10 mouse cellular contexts compared by ENCODE assay signal in the genomic region with DNA sequence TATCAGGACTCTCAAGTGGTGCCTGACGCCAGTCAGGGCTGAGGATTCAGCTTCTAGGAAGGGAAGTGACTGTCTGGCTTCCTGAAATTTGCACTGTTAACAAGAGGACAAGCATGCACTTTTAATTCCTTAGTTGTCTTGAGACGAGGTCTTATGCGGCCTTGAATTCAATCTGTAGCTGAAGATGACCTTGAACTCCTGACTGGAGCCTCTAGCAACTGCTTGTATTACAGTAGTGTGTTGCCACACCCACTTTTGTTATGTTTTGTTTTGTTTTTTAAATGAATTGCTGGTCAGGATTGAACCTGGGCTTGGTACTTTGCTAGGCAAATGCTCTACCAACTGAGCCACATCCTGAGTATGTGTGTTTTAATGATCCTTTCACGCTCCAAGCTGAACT. TPM values are rescaled to one million over a fixed set of nuclear protein-coding genes. Genes with fewer than 3 reads are reported as not detected.
DNase-seq lines count a peak whose midpoint lies in the region; ATAC-seq and TF ChIP-seq lines count a peak whose summit lies in the region.
"Had no signal": no experiment of that assay in that cellular context is flagged by ENCODE, and none has a peak within 500 bp of the region (broad histone marks: within the 10 kb centered on the region; RNA-seq: fewer than 3 reads in every experiment).

No protein-coding gene starts in this region.

- no peaks in the 10 kb centered on the region for H3K36me3 ChIP-seq in liver, adult 2 months (ENCODE audit: control insufficient read depth, insufficient read depth, low read length)
- H3K36me3 ChIP-seq in embryonic facial prominence, embryonic 14.5 days (ENCODE audit: control insufficient read depth, insufficient read depth, low read length), result no peaks in the 10 kb centered on the region
- no peaks in the 10 kb centered on the region for H3K36me3 ChIP-seq in intestine, postnatal 0 days (ENCODE audit: control insufficient read depth, insufficient read depth)
- no peaks in the 10 kb centered on the region for H3K36me3 ChIP-seq in neural tube, embryonic 13.5 days

- H3K79me2 ChIP-seq in liver, adult 2 months (ENCODE audit: control insufficient read depth, insufficient read depth, low read length), result peaks cover 40% of the 10 kb centered on the region; the same call in 1 of the 2 replicates

- H3K27ac ChIP-seq in liver, adult 2 months (replicated peaks; ENCODE audit: insufficient read depth, low read depth, low read length), result 0 out of 2 replicates have a peak overlapping the region, but pooled peaks have one; percentile 63
- H3K27ac ChIP-seq in embryonic facial prominence, embryonic 14.5 days (replicated peaks; ENCODE audit: low read depth, low read length), result no peak overlapping the region
- peak overlapping the region; percentile 17; the same call in 1 of the 2 replicates for H3K27ac ChIP-seq in intestine, postnatal 0 days (ENCODE audit: low read depth, low read length)
- H3K27ac ChIP-seq in neural tube, embryonic 13.5 days (replicated peaks), result no peak overlapping the region

- H3K9me3 ChIP-seq in embryonic facial prominence, embryonic 14.5 days (ENCODE audit: control insufficient read depth, low read length), result no peaks in the 10 kb centered on the region
- H3K9me3 ChIP-seq in intestine, postnatal 0 days (ENCODE audit: control insufficient read depth), result no peaks in the 10 kb centered on the region
- no peaks in the 10 kb centered on the region for H3K9me3 ChIP-seq in neural tube, embryonic 13.5 days
- H3K9me3 ChIP-seq: megakaryocyte, embryonic 14.5 days had no signal

- TF ChIP-seq POLR2A in liver, adult 2 months (IDR thresholded peaks at IDR 0.05; ENCODE audit: extremely low read depth, insufficient read depth, low read length), result no peak

- H3K27me3 ChIP-seq in liver, adult 2 months (ENCODE audit: control insufficient read depth, insufficient read depth, low read length), result no peaks in the 10 kb centered on the region
- H3K27me3 ChIP-seq in embryonic facial prominence, embryonic 14.5 days (replicated peaks; ENCODE audit: control insufficient read depth, insufficient read depth, low read length), result no peaks in the 10 kb centered on the region
- no peaks in the 10 kb centered on the region for H3K27me3 ChIP-seq in intestine, postnatal 0 days (replicated peaks; ENCODE audit: control insufficient read depth, insufficient read depth, low read length)
- H3K27me3 ChIP-seq in neural tube, embryonic 13.5 days, result no peaks in the 10 kb centered on the region

- no peak for TF ChIP-seq CTCF in liver, adult 2 months (IDR thresholded peaks at IDR 0.05; ENCODE audit: low read depth, low read length)
- TF ChIP-seq CTCF in intestine, postnatal 0 days (IDR thresholded peaks at IDR 0.05; ENCODE audit: low read depth), result no peak

- peaks cover 54% of the 10 kb centered on the region for H3K4me1 ChIP-seq in liver, adult 2 months (ENCODE audit: control insufficient read depth, insufficient read depth, low read length)
- peaks cover 15% of the 10 kb centered on the region; the same call in 1 of the 2 replicates for H3K4me1 ChIP-seq in embryonic facial prominence, embryonic 14.5 days (ENCODE audit: control insufficient read depth, insufficient read depth, low read length)
- peaks cover 24% of the 10 kb centered on the region for H3K4me1 ChIP-seq in intestine, postnatal 0 days (replicated peaks; ENCODE audit: control insufficient read depth, insufficient read depth, low read length)
- H3K4me1 ChIP-seq in neural tube, embryonic 13.5 days (replicated peaks), result peaks cover 50% of the 10 kb centered on the region

- no peak for ATAC-seq in embryonic facial prominence, embryonic 14.5 days (ENCODE audit: low read depth)
- no peak for ATAC-seq in intestine, postnatal 0 days
- ATAC-seq in neural tube, embryonic 13.5 days (ENCODE audit: low read depth), result no peak

- no peak overlapping the region for H3K4me3 ChIP-seq in liver, adult 2 months (ENCODE audit: insufficient read depth, low read depth, low read length)
- H3K4me3 ChIP-seq in embryonic facial prominence, embryonic 14.5 days (ENCODE audit: low read depth, low read length), result peak overlapping the region; percentile 78; the same call in 1 of the 2 replicates
- H3K4me3 ChIP-seq in intestine, postnatal 0 days (ENCODE audit: low read depth, low read length), result peak overlapping the region; percentile 73; the same call in 1 of the 2 replicates
- peak overlapping the region; percentile 65; the same call in 1 of the 2 replicates for H3K4me3 ChIP-seq in neural tube, embryonic 13.5 days

- H3K9ac ChIP-seq in liver, adult 2 months (ENCODE audit: low read depth, low read length), result no peak overlapping the region
- peak overlapping the region; percentile 81 for H3K9ac ChIP-seq in embryonic facial prominence, embryonic 14.5 days (ENCODE audit: low read depth, low read length)
- H3K9ac ChIP-seq in intestine, postnatal 0 days (ENCODE audit: low read depth, low read length), result no peak overlapping the region
- H3K9ac ChIP-seq in neural tube, embryonic 13.5 days, result peak overlapping the region; percentile 80

- peak; percentile 30 for DNase-seq in liver, adult 2 months (ENCODE audit: extremely low read depth, low read depth, low spot score)
- DNase-seq in liver (no peak), MN1 (ENCODE audit: low spot score) (no peak)
- no peak for DNase-seq in embryonic facial prominence, embryonic 14.5 days (ENCODE audit: low spot score)
- DNase-seq in urinary bladder, postnatal 36 days (ENCODE audit: low spot score in 2 of 2), result no peak
- DNase-seq in gastrocnemius, postnatal 10 days, result no peak
- DNase-seq: cerebellum, adult 9-11 months had no signal

- WGBS in liver, adult 2 months, result 37% methylated on average over 4 of the region's 4 CpGs
- 62% methylated on average over 4 of the region's 4 CpGs for WGBS in embryonic facial prominence, embryonic 14.5 days
- WGBS in intestine, postnatal 0 days, result 31% methylated on average over 4 of the region's 4 CpGs
- WGBS in neural tube, embryonic 13.5 days, result 66% methylated on average over 4 of the region's 4 CpGs

- H3K4me2 ChIP-seq in embryonic facial prominence, embryonic 14.5 days (ENCODE audit: low read depth, low read length), result peak overlapping the region; percentile 92
- peak overlapping the region; percentile 93 for H3K4me2 ChIP-seq in intestine, postnatal 0 days (replicated peaks; ENCODE audit: low read depth)
- peak overlapping the region; percentile 89 for H3K4me2 ChIP-seq in neural tube, embryonic 13.5 days

RNA-seq across cellular contexts. Expression of gene Slc12a7, which starts 32.5 kb away (rescaled TPM):
- 38.0 and 48.6 TPM in 2 replicates for total RNA-seq in liver, adult 2 months (2014; rRNA removed)
- polyA plus RNA-seq in liver, adult 2 months (2012; rRNA removed), result 69.9 and 91.0 TPM in 2 replicates
- 16.3 and 19.8 TPM in 2 replicates for polyA plus RNA-seq in embryonic facial prominence, embryonic 14.5 days (2014; fragmentation: Nextera tagmentation; extraction: Ambion mirVana)
- polyA plus RNA-seq in intestine, postnatal 0 days (2015; fragmentation: Nextera tagmentation; extraction: Ambion mirVana), result 12.9 and 13.4 TPM in 2 replicates
- 13.4 and 13.6 TPM in 2 replicates for polyA plus RNA-seq in neural tube, embryonic 13.5 days (2015; fragmentation: Nextera tagmentation; extraction: Ambion mirVana)
- total RNA-seq in gastrocnemius, postnatal 10 days (2021), result 1 to 10 TPM; 5.5 to 7.7 TPM

Comparison
In these comparisons a context has a peak if more than half of its experiments do, and no peak if none do; other contexts are left out.
1. H3K27ac ChIP-seq: peak in liver, adult 2 months (single experiment) and intestine, postnatal 0 days (single experiment); none in embryonic facial prominence, embryonic 14.5 days (single experiment) and neural tube, embryonic 13.5 days (single experiment).
2. H3K9ac ChIP-seq: peak in embryonic facial prominence, embryonic 14.5 days (single experiment) and neural tube, embryonic 13.5 days (single experiment); none in liver, adult 2 months (single experiment) and intestine, postnatal 0 days (single experiment).
3. Peak in every context shown above with its lines, with median percentiles within 50 percentile points of each other: H3K4me2 ChIP-seq.